Mouse (Mus musculus): ENCODE measurements around the gene Dglucy. TPM values are rescaled to one million over a fixed set of nuclear protein-coding genes. Genes with fewer than 3 reads are reported as not detected.

The Dglucy gene
- polyA plus RNA-seq, 1 experiment from 2014 or later = 0.44 TPM

GRCm38 (mm10) chr12:100909765-100910164 lies 130.9 kb downstream of the Dglucy start:
- DNase-seq (ENCODE audit: low spot score, missing footprints) (no peak), ATAC-seq (ENCODE audit: low FRiP score) (no peak)
- Histone ChIP-seq H3K4me3 (ENCODE audit: low read depth, low read length) (no peak overlapping the region), H3K4me1 (ENCODE audit: control insufficient read depth, insufficient read depth, low read length) (peaks cover 6% of the 10 kb centered on the region; the same call in 1 of the 2 replicates), H3K36me3 (ENCODE audit: control insufficient read depth, insufficient read depth, low read length) (peaks cover 12% of the 10 kb centered on the region), H3K9ac (ENCODE audit: low read length) (no peak overlapping the region), H3K27ac (ENCODE audit: low read depth, low read length) (no peak overlapping the region), H3K4me2 (no peak overlapping the region), H3K27me3 (ENCODE audit: control insufficient read depth, insufficient read depth, low read length) (peaks cover 4% of the 10 kb centered on the region), H3K9me3 (ENCODE audit: control insufficient read depth, low read length) (no peaks in the 10 kb centered on the region)
- WGBS = 77% methylated on average over 6 of the region's 6 CpGs

- no peak overlapping the region for H3K4me2 ChIP-seq
- H3K4me3 ChIP-seq (ENCODE audit: low read depth, low read length) = no peak overlapping the region
- ATAC-seq (ENCODE audit: low FRiP score) (no peak), DNase-seq (ENCODE audit: low spot score, missing footprints) (no peak)
- no peak overlapping the region for H3K9ac ChIP-seq (ENCODE audit: low read length)
- peaks cover 14% of the 10 kb centered on the region for H3K36me3 ChIP-seq (ENCODE audit: control insufficient read depth, insufficient read depth, low read length)
- peaks cover 6% of the 10 kb centered on the region; the same call in 1 of the 2 replicates for H3K4me1 ChIP-seq (ENCODE audit: control insufficient read depth, insufficient read depth, low read length)
- peaks cover 4% of the 10 kb centered on the region for H3K27me3 ChIP-seq (ENCODE audit: control insufficient read depth, insufficient read depth, low read length)
- H3K27ac ChIP-seq (ENCODE audit: low read depth, low read length) = no peak overlapping the region
- no peaks in the 10 kb centered on the region for H3K9me3 ChIP-seq (ENCODE audit: control insufficient read depth, low read length)
- 86% methylated on average over 12 of the region's 12 CpGs for WGBS
These were observed 131.9 kb downstream of the Dglucy start for GRCm38 (mm10) chr12:100910731-100911130.

DNA sequence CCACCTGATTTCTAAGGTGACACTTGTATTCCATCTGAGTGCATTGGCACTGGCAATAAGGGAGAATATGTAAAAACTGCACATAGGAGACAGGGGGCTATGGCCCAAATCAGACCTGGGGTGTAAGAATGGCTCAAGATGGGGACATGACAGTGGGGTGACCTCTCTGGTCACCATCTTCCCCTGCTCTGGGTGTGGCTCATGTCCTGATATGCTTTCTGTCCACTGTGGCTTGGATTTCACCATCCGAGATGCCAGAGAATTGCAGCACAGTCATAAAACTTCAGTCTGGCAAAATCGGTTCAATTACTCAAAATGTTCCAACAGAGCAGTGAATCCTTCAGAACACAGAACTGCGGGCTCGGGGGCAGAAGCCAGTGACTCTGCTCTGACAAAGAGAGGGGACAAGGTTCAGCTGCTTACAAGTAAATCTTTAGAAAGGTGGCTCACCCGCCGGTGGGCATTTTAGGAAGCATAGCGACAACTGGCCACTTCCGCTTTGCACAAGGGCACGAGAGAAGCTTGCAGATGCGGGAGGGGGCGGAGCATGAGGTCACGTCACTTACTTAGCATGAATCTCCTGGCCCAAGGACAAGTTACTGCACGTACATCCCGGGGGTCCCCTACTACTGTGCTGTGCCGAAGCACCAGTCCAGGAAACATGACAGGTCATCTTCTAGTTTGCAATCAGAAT lies 145.9 kb downstream of the Dglucy start:
- WGBS = 93% methylated on average over 15 of the region's 15 CpGs
- ATAC-seq (ENCODE audit: low FRiP score) = no peak

DNA sequence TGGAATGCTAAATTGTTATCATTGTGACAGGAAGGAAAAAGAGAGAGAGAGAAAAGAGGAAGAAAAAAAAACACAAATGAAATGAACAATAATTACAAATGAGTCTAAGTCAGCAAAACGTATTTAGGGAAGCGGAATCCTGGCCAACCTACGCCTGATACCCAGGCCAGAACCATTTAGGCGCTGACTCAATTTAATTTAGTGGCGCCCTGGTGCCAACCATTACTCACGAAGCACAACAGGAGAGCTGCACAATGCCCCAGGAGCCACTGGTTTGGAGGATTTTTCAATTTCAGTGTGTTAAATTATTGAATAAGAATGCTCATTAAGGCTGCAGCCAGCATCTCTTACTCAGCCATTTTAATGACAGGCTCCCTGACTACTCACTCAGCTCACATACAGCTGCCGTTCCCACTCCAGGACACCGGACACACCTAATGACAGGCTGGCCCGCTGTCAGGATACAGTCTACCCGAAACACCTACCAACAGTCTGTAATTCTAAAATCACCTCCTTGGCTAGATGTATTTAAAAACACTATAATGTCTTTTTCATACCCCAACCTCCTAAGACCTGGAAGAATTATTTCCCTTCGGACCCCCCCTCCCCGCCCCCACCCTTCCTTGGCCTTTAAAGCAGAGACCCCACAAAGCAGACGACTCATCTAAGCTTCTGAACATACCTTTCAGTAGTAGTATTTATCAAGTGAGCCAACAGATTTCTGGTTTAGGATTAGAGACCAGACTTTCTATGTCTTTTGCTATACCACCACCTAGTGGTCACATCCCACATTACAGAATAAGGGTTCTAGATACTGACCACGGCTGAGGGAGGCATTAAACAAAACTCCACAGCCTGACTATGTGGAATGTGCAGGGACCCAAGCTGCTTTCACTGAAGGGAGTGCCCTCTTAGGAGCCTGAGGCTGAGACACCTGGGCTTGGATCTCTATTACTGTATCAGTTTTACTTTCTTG lies 147.1 kb downstream of the Dglucy start:
- H3K4me1 ChIP-seq (ENCODE audit: control insufficient read depth, insufficient read depth, low read length) = no peaks in the 10 kb centered on the region
- H3K27me3 ChIP-seq (ENCODE audit: control insufficient read depth, insufficient read depth, low read length) = no peaks in the 10 kb centered on the region
- H3K9ac ChIP-seq (ENCODE audit: low read length) = no peak overlapping the region
- ATAC-seq (ENCODE audit: low FRiP score) (peak; percentile 71), DNase-seq (ENCODE audit: low spot score, missing footprints) (peak; percentile 98)
- no peak overlapping the region for H3K4me3 ChIP-seq (ENCODE audit: low read depth, low read length)
- WGBS = 79% methylated on average over 14 of the region's 14 CpGs
- H3K27ac ChIP-seq (ENCODE audit: low read depth, low read length) = no peak overlapping the region
- H3K36me3 ChIP-seq (ENCODE audit: control insufficient read depth, insufficient read depth, low read length) = peaks cover 23% of the 10 kb centered on the region
- no peak overlapping the region for H3K4me2 ChIP-seq
- H3K9me3 ChIP-seq (ENCODE audit: control insufficient read depth, low read length) = no peaks in the 10 kb centered on the region

More for the DNA sequence above, 145.9 kb downstream of the Dglucy start:
- Histone ChIP-seq H3K4me1 (ENCODE audit: control insufficient read depth, insufficient read depth, low read length) (no peaks in the 10 kb centered on the region), H3K4me2 (no peak overlapping the region), H3K4me3 (ENCODE audit: low read depth, low read length) (no peak overlapping the region), H3K27ac (ENCODE audit: low read depth, low read length) (no peak overlapping the region), H3K27me3 (ENCODE audit: control insufficient read depth, insufficient read depth, low read length) (no peaks in the 10 kb centered on the region), H3K36me3 (ENCODE audit: control insufficient read depth, insufficient read depth, low read length) (peaks cover 22% of the 10 kb centered on the region), H3K9me3 (ENCODE audit: control insufficient read depth, low read length) (no peaks in the 10 kb centered on the region), H3K9ac (ENCODE audit: low read length) (no peak overlapping the region)
- no peak for DNase-seq (ENCODE audit: low spot score, missing footprints)

DNA sequence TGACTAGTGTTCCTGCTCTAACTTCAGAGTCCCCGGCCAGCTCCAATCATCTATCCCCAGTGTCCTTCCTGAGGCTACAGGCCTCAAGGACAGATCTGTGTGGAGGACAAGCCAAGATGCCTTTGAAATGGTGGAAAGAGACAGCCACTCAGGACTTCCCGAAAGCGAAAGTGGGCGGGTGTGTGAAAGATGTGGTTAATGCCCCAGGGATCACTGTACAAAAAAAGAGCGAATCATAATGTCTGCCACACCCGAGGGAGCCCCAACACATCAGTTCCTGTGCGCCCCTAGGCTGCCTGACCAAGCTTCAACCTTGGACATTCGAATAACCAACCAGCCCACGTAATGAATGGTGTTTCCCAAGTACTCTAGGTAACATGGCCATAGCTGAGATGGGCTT lies 149.4 kb downstream of the Dglucy start:
- Histone ChIP-seq H3K9ac (ENCODE audit: low read length) (no peak overlapping the region), H3K4me3 (ENCODE audit: low read depth, low read length) (no peak overlapping the region), H3K4me1 (ENCODE audit: control insufficient read depth, insufficient read depth, low read length) (no peaks in the 10 kb centered on the region), H3K27me3 (ENCODE audit: control insufficient read depth, insufficient read depth, low read length) (no peaks in the 10 kb centered on the region), H3K27ac (ENCODE audit: low read depth, low read length) (no peak overlapping the region), H3K4me2 (no peak overlapping the region), H3K36me3 (ENCODE audit: control insufficient read depth, insufficient read depth, low read length) (peaks cover 17% of the 10 kb centered on the region), H3K9me3 (ENCODE audit: control insufficient read depth, low read length) (no peaks in the 10 kb centered on the region)
- WGBS = 92% methylated on average over 9 of the region's 9 CpGs
- no peak for DNase-seq (ENCODE audit: low spot score, missing footprints)
- no peak for ATAC-seq (ENCODE audit: low FRiP score)

DNA sequence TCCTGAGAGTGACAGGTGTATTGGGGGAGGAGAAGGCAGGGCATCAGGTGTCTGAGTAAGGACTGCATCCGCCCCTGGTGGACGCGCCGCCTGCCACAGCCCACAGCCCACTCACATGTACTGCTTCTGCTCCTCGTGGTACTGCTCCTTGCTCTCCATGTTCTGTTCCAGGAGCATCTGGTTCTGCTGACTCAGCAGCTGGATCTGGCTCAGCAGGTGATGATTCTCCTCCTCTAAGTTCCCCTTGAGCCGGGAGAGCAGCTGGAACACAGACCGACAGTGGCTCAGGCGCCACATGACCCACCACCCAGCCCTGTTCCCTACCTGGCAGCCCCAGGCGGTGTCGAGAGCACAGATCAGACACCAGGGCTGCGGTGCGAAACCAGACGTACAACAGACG lies 152.8 kb downstream of the Dglucy start:
- no peaks in the 10 kb centered on the region for H3K27me3 ChIP-seq (ENCODE audit: control insufficient read depth, insufficient read depth, low read length)
- no peak overlapping the region for H3K4me2 ChIP-seq
- ATAC-seq (ENCODE audit: low FRiP score) (no peak), DNase-seq (ENCODE audit: low spot score, missing footprints) (no peak)
- H3K36me3 ChIP-seq (ENCODE audit: control insufficient read depth, insufficient read depth, low read length) = peaks cover 17% of the 10 kb centered on the region
- 97% methylated on average over 14 of the region's 14 CpGs for WGBS
- H3K4me3 ChIP-seq (ENCODE audit: low read depth, low read length) = no peak overlapping the region
- H3K27ac ChIP-seq (ENCODE audit: low read depth, low read length) = no peak overlapping the region
- no peaks in the 10 kb centered on the region for H3K4me1 ChIP-seq (ENCODE audit: control insufficient read depth, insufficient read depth, low read length)
- H3K9ac ChIP-seq (ENCODE audit: low read length) = no peak overlapping the region
- H3K9me3 ChIP-seq (ENCODE audit: control insufficient read depth, low read length) = no peaks in the 10 kb centered on the region

DNA sequence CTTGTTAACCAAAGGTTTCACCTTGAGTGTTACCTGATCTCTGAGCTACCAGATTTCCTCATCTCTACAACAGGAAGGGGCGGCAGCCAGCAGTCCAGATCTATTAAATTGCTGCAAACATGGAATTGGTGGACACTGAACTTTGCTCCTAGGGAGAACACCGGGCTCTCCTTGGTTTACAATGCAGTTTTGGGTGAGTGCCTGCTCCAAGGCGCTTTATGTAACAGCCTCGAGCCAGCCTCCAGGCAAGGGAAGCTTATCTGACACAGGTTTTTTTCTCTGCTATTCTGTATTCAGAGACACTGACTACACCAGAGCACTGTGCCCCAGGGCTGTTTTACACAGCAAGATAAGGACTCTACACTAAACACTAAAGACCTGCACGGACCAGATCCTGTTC lies 155.9 kb downstream of the Dglucy start:
- Histone ChIP-seq H3K9me3 (ENCODE audit: control insufficient read depth, low read length) (no peaks in the 10 kb centered on the region), H3K4me1 (ENCODE audit: control insufficient read depth, insufficient read depth, low read length) (no peaks in the 10 kb centered on the region), H3K36me3 (ENCODE audit: control insufficient read depth, insufficient read depth, low read length) (peaks cover 16% of the 10 kb centered on the region), H3K27me3 (ENCODE audit: control insufficient read depth, insufficient read depth, low read length) (no peaks in the 10 kb centered on the region), H3K4me2 (no peak overlapping the region), H3K4me3 (ENCODE audit: low read depth, low read length) (no peak overlapping the region), H3K9ac (ENCODE audit: low read length) (no peak overlapping the region), H3K27ac (ENCODE audit: low read depth, low read length) (no peak overlapping the region)
- DNase-seq (ENCODE audit: low spot score, missing footprints) (no peak), ATAC-seq (ENCODE audit: low FRiP score) (no peak)
- 94% methylated on average over 5 of the region's 5 CpGs for WGBS

DNA sequence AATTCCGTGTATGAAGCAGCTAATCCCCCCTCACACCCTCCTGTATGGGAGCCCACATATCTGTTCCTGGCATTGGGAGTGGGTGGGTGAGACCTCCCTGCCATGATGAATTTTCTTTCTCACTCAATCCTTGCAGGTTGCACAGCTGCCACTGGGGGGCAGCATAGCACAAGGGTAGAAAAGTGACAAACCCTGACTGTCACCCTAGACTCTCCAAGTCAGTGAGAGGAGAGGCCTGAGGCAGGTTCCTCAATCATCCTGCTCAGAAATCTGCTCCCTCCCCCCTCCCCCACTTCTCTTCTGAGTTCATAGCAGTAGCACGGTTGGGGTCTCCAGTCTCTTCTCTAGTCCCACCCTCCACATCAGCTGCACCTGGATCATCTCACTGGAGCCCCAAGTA lies 157.3 kb downstream of the Dglucy start:
- Histone ChIP-seq H3K27me3 (ENCODE audit: control insufficient read depth, insufficient read depth, low read length) (no peaks in the 10 kb centered on the region), H3K4me1 (ENCODE audit: control insufficient read depth, insufficient read depth, low read length) (no peaks in the 10 kb centered on the region), H3K36me3 (ENCODE audit: control insufficient read depth, insufficient read depth, low read length) (peaks cover 17% of the 10 kb centered on the region), H3K4me2 (no peak overlapping the region), H3K9me3 (ENCODE audit: control insufficient read depth, low read length) (no peaks in the 10 kb centered on the region), H3K9ac (ENCODE audit: low read length) (no peak overlapping the region), H3K27ac (ENCODE audit: low read depth, low read length) (no peak overlapping the region), H3K4me3 (ENCODE audit: low read depth, low read length) (no peak overlapping the region)
- WGBS = 23% methylated on average over 2 of the region's 2 CpGs
- peak; percentile 73 for ATAC-seq (ENCODE audit: low FRiP score)
- DNase-seq (ENCODE audit: low spot score, missing footprints) = peak; percentile 99

DNA sequence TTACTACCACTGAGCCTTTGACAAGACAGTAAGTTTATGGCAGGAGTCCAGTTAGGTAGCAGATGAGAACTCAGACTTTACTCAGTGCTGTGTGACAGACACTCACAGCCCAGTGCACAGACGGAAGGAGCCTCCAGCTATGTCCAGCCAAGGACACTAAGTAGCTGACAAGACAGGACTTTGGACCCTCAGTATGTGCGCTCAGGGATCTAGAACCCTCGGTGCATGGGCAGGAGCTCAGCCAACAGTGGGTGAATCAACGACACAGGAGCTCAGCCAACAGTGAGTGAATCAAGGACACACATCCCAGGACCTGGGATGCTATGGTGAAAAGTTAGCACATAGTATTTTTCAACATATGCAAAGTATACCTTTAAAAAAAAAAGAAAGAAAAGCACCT lies 157.9 kb downstream of the Dglucy start:
- Histone ChIP-seq H3K27ac (ENCODE audit: low read depth, low read length) (no peak overlapping the region), H3K27me3 (ENCODE audit: control insufficient read depth, insufficient read depth, low read length) (no peaks in the 10 kb centered on the region), H3K4me1 (ENCODE audit: control insufficient read depth, insufficient read depth, low read length) (no peaks in the 10 kb centered on the region), H3K9me3 (ENCODE audit: control insufficient read depth, low read length) (no peaks in the 10 kb centered on the region), H3K4me3 (ENCODE audit: low read depth, low read length) (no peak overlapping the region), H3K9ac (ENCODE audit: low read length) (no peak overlapping the region), H3K4me2 (no peak overlapping the region), H3K36me3 (ENCODE audit: control insufficient read depth, insufficient read depth, low read length) (peaks cover 14% of the 10 kb centered on the region)
- 91% methylated on average over 4 of the region's 4 CpGs for WGBS
- no peak for ATAC-seq (ENCODE audit: low FRiP score)
- DNase-seq (ENCODE audit: low spot score, missing footprints) = no peak

Measured in midbrain, embryonic 11.5 days (tissue).